Mouse (Mus musculus): ENCODE measurements around the gene Cd8a. TPM values are rescaled to one million over a fixed set of nuclear protein-coding genes. Genes with fewer than 3 reads are reported as not detected.

The Cd8a gene
- polyA plus RNA-seq, 1 experiment from 2014 or later, result not detected

DNA sequence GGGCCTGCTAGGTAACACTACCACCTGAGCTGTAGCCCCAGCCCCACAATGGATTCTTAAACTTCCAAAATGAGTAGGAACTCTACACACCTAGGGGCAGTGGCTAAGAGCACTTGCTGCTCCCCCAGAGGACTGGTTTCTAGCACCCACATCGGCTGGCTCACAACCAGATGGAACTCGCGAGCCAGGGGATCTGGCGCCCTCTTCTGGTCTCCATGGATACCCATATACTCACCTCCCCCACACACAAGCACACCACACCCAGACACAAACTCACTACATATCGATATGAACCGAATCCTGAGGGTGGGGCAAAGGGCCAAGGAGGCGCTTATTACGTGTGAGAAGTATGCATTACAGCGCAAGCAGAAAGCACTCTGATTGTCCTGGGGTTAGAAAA lies 25.2 kb upstream of the Cd8a start:
- ATAC-seq (ENCODE audit: insufficient number of reproducible peaks, insufficient read depth, low FRiP score, low TSS enrichment), result no peak

DNA sequence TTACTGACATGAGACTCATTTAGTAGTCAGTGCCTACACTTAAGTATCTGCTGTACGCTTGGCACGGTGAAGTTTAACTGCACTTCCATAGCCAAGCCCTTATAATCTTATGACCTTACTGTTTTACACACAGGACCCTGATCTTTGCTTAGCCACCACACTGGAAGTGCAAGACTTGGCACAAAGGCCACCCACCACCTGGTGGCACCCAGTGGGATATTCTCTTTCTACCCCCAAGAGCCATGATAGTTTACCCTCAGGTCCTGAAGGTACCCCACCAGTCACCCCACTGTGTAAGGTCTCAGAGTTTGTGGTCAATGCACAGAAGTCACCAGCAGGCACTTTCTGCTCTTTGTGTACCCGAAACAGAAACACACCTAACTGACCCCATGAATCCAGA lies 22.0 kb upstream of the Cd8a start:
- WGBS, result 96% methylated on average over 3 of the region's 3 CpGs
- no peak for ATAC-seq (ENCODE audit: insufficient number of reproducible peaks, insufficient read depth, low FRiP score, low TSS enrichment)
- H3K4me3 ChIP-seq, result no peak overlapping the region
- no peak overlapping the region for H3K9ac ChIP-seq
- no peaks in the 10 kb centered on the region for H3K9me3 ChIP-seq
- H3K4me2 ChIP-seq (replicated peaks), result no peak overlapping the region
- no peak overlapping the region for H3K27ac ChIP-seq
- no peaks in the 10 kb centered on the region for H3K36me3 ChIP-seq
- no peaks in the 10 kb centered on the region for H3K4me1 ChIP-seq
- H3K27me3 ChIP-seq, result no peaks in the 10 kb centered on the region

More for the DNA sequence above, 25.2 kb upstream of the Cd8a start:
- Histone ChIP-seq H3K27ac (no peak overlapping the region), H3K27me3 (no peaks in the 10 kb centered on the region), H3K9ac (no peak overlapping the region), H3K4me2 (replicated peaks) (no peak overlapping the region), H3K9me3 (no peaks in the 10 kb centered on the region), H3K4me3 (no peak overlapping the region), H3K36me3 (no peaks in the 10 kb centered on the region), H3K4me1 (no peaks in the 10 kb centered on the region)
- 96% methylated on average over 9 of the region's 9 CpGs for WGBS

DNA sequence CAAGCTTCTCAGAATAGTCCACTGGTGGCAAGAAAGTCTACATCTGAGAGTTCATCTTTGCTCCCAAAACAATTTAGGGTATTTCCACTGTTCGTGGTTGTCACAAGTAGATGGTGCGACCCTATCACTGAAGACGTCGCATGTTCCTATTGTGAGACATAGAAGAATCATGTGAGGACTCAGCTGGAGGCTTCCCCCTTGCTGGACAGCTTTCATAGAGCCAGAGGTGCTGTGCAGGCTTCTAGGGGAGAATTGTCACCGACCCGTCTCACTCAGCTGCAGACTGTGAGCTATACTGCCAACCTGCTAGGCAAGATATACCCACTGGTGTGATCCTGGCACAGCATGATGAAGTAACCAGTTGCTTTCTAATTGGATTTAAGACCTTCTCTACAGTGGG lies 21.0 kb upstream of the Cd8a start:
- WGBS, result 91% methylated on average over 6 of the region's 6 CpGs
- no peak overlapping the region for H3K9ac ChIP-seq
- no peaks in the 10 kb centered on the region for H3K9me3 ChIP-seq
- no peaks in the 10 kb centered on the region for H3K36me3 ChIP-seq
- H3K4me3 ChIP-seq, result no peak overlapping the region
- ATAC-seq (ENCODE audit: insufficient number of reproducible peaks, insufficient read depth, low FRiP score, low TSS enrichment), result no peak
- H3K27ac ChIP-seq, result no peak overlapping the region
- H3K4me1 ChIP-seq, result no peaks in the 10 kb centered on the region
- H3K27me3 ChIP-seq, result no peaks in the 10 kb centered on the region
- H3K4me2 ChIP-seq (replicated peaks), result no peak overlapping the region

DNA sequence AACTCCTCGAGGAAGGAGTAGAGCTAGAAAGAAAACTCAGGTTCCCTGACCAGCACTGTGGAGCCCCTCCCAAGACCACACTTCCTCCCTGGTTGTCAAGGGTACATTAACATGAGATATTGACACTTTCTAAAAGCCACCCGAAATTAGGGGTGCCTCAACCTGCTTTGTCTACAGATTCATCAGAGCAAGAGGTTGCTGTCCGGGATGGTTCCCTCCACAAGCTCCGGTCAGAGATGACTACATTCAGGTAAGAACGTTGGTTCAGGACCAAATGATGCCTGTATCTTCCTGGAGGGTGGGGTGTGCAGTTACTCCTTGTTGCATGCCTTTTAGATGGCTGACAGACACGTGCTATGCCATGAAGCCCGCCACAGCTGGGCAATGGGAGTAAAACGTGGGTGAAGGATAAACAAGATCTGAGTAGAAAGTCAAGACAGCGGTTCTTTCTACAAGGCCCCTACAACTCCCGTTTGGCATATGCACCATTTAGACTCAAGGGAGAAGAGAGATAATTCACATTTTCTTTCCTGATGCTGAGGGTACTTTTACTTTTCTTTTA lies 20.3 kb upstream of the Cd8a start:
- H3K27me3 ChIP-seq, result no peaks in the 10 kb centered on the region
- H3K9ac ChIP-seq, result no peak overlapping the region
- no peak overlapping the region for H3K27ac ChIP-seq
- H3K4me1 ChIP-seq, result no peaks in the 10 kb centered on the region
- H3K36me3 ChIP-seq, result no peaks in the 10 kb centered on the region
- WGBS, result 80% methylated on average over 10 of the region's 10 CpGs
- no peak overlapping the region for H3K4me2 ChIP-seq (replicated peaks)
- H3K9me3 ChIP-seq, result no peaks in the 10 kb centered on the region
- no peak for ATAC-seq (ENCODE audit: insufficient number of reproducible peaks, insufficient read depth, low FRiP score, low TSS enrichment)
- H3K4me3 ChIP-seq, result no peak overlapping the region

DNA sequence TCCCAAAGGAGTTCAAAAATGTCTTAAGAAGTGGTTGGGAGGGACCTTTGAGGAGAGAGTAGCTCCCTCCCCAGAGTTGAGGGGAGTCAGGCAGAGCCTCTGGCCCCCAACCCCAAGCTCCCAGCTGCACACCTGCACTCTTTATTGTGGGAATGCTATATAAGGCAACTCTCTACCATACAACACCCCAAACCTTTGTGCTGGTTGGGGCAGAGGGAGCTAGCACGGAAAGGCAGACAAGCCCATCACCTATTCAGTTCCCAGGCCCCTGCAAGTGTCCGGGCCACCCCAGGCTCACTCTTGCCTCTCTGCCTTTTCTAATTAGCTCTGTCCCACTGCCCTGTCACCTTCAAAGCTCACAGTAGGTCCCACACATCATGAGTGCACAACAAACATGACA lies 19.5 kb upstream of the Cd8a start:
- no peak overlapping the region for H3K4me2 ChIP-seq (replicated peaks)
- no peak overlapping the region for H3K27ac ChIP-seq
- no peaks in the 10 kb centered on the region for H3K36me3 ChIP-seq
- no peak overlapping the region for H3K9ac ChIP-seq
- no peaks in the 10 kb centered on the region for H3K27me3 ChIP-seq
- H3K4me3 ChIP-seq, result no peak overlapping the region
- ATAC-seq (ENCODE audit: insufficient number of reproducible peaks, insufficient read depth, low FRiP score, low TSS enrichment), result no peak
- no peaks in the 10 kb centered on the region for H3K9me3 ChIP-seq
- 78% methylated on average over 2 of the region's 2 CpGs for WGBS
- no peaks in the 10 kb centered on the region for H3K4me1 ChIP-seq

DNA sequence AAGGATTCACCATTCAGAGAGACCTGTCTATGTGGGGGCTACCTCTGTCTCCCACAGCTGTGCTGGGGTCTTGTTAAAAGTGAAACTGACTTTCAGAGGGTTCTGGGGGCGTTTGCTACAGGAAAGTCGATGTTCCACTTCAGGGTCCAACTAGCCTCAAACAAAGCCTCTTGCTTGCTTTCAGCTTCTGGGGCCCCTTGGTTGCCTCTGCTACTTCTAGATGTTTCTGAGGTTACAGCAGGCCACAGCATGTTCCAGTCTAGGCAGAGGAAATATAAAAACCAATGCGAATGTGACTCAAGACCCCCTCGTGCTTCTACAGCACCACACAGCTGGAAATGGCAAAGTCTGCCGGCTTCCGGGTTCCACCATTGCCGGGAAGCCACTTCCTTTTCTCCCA lies 15.7 kb upstream of the Cd8a start:
- Histone ChIP-seq H3K27ac (no peak overlapping the region), H3K27me3 (no peaks in the 10 kb centered on the region), H3K9me3 (no peaks in the 10 kb centered on the region), H3K9ac (no peak overlapping the region), H3K4me1 (no peaks in the 10 kb centered on the region), H3K4me2 (replicated peaks) (no peak overlapping the region), H3K36me3 (no peaks in the 10 kb centered on the region), H3K4me3 (no peak overlapping the region)
- no peak for ATAC-seq (ENCODE audit: insufficient number of reproducible peaks, insufficient read depth, low FRiP score, low TSS enrichment)
- WGBS, result 88% methylated on average over 7 of the region's 7 CpGs

DNA sequence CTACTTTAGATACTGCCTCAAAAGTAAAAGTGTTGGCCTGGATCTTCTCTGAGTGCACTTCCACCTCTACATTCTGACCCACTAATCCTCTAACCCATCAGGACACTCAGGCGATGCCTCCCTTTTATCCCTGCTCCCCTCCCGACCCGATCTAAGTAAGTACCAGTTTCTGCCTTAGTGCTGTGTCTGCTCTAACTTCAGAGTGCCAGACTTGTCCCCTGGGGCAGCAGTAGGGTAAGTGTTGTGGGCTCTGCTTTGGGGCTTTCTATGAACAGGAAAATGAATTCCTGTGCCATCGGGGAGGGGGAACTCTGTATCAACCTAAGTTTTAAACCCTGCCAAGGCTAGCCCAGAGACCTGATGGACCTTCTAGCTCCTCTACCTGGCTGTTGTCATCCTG lies 13.0 kb upstream of the Cd8a start:
- Histone ChIP-seq H3K9me3 (no peaks in the 10 kb centered on the region), H3K36me3 (no peaks in the 10 kb centered on the region), H3K4me1 (no peaks in the 10 kb centered on the region), H3K9ac (no peak overlapping the region), H3K4me3 (no peak overlapping the region), H3K4me2 (replicated peaks) (no peak overlapping the region), H3K27me3 (no peaks in the 10 kb centered on the region), H3K27ac (no peak overlapping the region)
- no peak for ATAC-seq (ENCODE audit: insufficient number of reproducible peaks, insufficient read depth, low FRiP score, low TSS enrichment)
- WGBS, result 75% methylated on average over 4 of the region's 4 CpGs

DNA sequence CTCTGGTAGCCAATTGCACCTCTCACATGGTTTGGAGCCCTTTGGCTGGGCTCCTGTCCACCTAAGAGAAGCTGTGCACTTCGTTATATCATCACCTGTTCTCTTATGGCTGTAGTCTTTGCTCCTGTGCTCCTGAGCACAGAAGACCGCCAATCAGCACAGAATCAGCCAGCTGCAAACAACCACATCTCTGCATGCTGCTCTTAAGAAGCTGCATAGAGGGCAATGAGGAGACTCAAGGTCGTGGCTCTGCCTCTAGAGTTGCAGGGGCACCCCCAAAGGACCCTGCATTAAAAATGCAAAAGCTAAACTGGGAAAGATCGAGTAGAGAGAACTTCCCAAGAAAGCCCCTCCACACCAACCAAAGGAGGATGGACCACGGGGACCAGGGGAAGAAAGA lies 12.5 kb upstream of the Cd8a start:
- Histone ChIP-seq H3K27ac (no peak overlapping the region), H3K4me2 (replicated peaks) (no peak overlapping the region), H3K4me1 (no peaks in the 10 kb centered on the region), H3K9me3 (no peaks in the 10 kb centered on the region), H3K36me3 (no peaks in the 10 kb centered on the region), H3K9ac (no peak overlapping the region), H3K27me3 (no peaks in the 10 kb centered on the region), H3K4me3 (no peak overlapping the region)
- ATAC-seq (ENCODE audit: insufficient number of reproducible peaks, insufficient read depth, low FRiP score, low TSS enrichment), result no peak
- 68% methylated on average over 5 of the region's 5 CpGs for WGBS

DNA sequence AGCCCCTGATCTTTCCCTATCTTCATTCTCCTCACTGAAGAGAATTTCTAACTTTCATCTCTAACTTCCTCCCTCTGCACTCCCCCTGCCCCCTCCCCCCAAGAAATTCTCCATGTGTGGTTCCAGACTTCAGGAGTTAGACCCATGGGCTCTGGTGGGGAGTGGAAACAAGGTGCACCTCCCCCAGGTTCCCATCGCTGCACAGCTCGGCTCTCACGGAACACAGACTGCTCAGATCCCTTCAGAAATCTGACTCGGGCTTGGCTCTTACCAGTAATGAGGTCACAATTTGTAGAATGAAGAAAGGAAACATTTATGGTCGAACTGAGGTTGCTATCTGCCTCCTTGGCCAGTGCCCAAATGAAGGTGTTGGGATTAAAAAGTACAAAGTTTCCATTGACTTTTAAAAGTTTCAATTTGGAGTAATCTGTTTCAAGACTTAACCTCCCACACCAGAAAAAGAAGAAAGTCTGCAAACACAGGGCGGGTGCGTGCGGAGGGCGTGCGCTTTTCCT lies 12.0 kb upstream of the Cd8a start:
- ATAC-seq (ENCODE audit: insufficient number of reproducible peaks, insufficient read depth, low FRiP score, low TSS enrichment), result no peak
- H3K9ac ChIP-seq, result no peak overlapping the region
- 81% methylated on average over 10 of the region's 10 CpGs for WGBS
- H3K27me3 ChIP-seq, result no peaks in the 10 kb centered on the region
- no peaks in the 10 kb centered on the region for H3K36me3 ChIP-seq
- H3K4me2 ChIP-seq (replicated peaks), result no peak overlapping the region
- no peaks in the 10 kb centered on the region for H3K4me1 ChIP-seq
- no peaks in the 10 kb centered on the region for H3K9me3 ChIP-seq
- H3K27ac ChIP-seq, result no peak overlapping the region
- H3K4me3 ChIP-seq, result no peak overlapping the region

DNA sequence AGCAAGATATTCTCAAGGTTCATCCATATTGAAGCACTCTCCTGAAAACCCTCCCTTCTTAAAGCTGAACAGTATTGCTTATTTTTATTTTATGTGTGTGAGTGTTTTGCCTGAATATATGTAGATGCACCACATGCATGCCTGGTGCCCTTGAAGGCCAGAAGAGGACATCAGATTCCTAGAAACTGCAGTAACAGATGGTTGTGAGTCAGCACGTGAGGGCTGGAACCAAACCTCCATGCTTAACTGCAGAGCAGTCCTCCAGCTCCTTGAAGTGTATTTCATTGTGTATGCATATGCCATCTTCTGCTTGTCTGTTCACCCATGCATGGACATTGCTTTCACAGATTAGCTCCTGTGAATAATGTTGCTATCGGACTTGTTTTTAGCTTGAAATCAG lies 9.2 kb upstream of the Cd8a start:
- Histone ChIP-seq H3K9me3 (no peaks in the 10 kb centered on the region), H3K4me3 (no peak overlapping the region)
- WGBS, result 78% methylated on average over 2 of the region's 2 CpGs

DNA sequence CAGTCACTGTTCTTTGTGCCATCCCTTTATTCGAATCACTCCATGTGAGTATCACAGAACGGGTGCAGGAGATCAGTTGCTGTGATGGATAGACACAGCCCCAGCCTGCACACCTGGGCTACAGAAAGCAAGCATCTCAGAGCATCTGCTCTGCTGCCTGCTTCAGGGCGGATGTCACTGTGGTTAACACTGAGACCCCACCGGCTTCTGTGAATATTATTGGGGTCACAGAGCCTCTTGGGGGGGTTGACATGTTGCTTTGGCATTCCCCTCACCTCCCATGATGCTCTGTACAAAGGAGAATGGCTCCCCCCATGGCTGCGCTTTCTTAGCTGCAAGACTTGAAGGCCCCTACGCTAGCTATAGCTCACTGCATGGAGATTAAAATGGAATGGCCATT lies 3.8 kb upstream of the Cd8a start:
- H3K36me3 ChIP-seq, result no peaks in the 10 kb centered on the region
- no peaks in the 10 kb centered on the region for H3K9me3 ChIP-seq
- 89% methylated on average over 6 of the region's 6 CpGs for WGBS
- no peak overlapping the region for H3K4me2 ChIP-seq (replicated peaks)
- no peaks in the 10 kb centered on the region for H3K27me3 ChIP-seq
- ATAC-seq (ENCODE audit: insufficient number of reproducible peaks, insufficient read depth, low FRiP score, low TSS enrichment), result no peak
- H3K4me1 ChIP-seq, result no peaks in the 10 kb centered on the region
- H3K9ac ChIP-seq, result no peak overlapping the region
- H3K4me3 ChIP-seq, result no peak overlapping the region
- H3K27ac ChIP-seq, result no peak overlapping the region

More for the DNA sequence above, 9.2 kb upstream of the Cd8a start:
- H3K27ac ChIP-seq, result no peak overlapping the region
- H3K9ac ChIP-seq, result no peak overlapping the region
- no peaks in the 10 kb centered on the region for H3K27me3 ChIP-seq
- H3K4me2 ChIP-seq (replicated peaks), result no peak overlapping the region
- H3K36me3 ChIP-seq, result no peaks in the 10 kb centered on the region
- no peak for ATAC-seq (ENCODE audit: insufficient number of reproducible peaks, insufficient read depth, low FRiP score, low TSS enrichment)
- H3K4me1 ChIP-seq, result no peaks in the 10 kb centered on the region

DNA sequence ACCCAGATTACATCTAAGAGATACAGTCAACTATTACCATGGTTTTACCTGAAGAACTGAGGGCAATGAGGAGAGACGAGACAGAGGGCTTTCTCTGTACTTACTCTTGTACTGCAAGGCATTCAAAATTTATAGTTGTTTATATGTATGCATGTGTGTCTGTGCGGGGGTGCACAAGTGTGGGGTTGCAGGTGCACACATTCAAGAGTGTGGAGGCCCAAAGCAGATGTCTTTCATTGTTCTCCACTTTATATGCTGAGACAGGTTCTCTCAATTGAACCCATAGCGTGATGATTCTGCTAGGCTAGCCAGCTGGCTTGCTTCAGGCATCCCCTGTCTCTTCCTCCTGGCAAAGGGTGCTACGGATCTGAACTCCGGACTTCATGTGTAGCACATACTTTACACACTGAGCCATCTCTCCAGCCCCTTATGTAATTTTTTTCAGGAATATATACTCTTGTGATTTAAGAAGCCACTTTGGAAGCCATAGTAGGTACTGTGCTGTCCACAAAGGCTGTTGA lies 2.1 kb upstream of the Cd8a start:
- Histone ChIP-seq H3K4me1 (no peaks in the 10 kb centered on the region), H3K27ac (no peak overlapping the region), H3K9ac (no peak overlapping the region), H3K36me3 (no peaks in the 10 kb centered on the region), H3K27me3 (no peaks in the 10 kb centered on the region), H3K9me3 (no peaks in the 10 kb centered on the region), H3K4me2 (replicated peaks) (no peak overlapping the region), H3K4me3 (no peak overlapping the region)
- no peak for ATAC-seq (ENCODE audit: insufficient number of reproducible peaks, insufficient read depth, low FRiP score, low TSS enrichment)
- WGBS, result 91% methylated on average over 5 of the region's 5 CpGs
